Mouse (Mus musculus): Measurements from ENCODE around the gene Samm50. TPM values are rescaled to one million over a fixed set of nuclear protein-coding genes. Genes with fewer than 3 reads are reported as not detected.
"Not testable (repeated sequence)": the region's sequence is repeated elsewhere in the genome, so short reads cannot be mapped to it uniquely, and the experiment has no call there.

Gene Samm50
- 108 and 111 TPM in 2 replicates for polyA plus RNA-seq (2015; fragmentation: Nextera tagmentation; extraction: Ambion mirVana)

DNA sequence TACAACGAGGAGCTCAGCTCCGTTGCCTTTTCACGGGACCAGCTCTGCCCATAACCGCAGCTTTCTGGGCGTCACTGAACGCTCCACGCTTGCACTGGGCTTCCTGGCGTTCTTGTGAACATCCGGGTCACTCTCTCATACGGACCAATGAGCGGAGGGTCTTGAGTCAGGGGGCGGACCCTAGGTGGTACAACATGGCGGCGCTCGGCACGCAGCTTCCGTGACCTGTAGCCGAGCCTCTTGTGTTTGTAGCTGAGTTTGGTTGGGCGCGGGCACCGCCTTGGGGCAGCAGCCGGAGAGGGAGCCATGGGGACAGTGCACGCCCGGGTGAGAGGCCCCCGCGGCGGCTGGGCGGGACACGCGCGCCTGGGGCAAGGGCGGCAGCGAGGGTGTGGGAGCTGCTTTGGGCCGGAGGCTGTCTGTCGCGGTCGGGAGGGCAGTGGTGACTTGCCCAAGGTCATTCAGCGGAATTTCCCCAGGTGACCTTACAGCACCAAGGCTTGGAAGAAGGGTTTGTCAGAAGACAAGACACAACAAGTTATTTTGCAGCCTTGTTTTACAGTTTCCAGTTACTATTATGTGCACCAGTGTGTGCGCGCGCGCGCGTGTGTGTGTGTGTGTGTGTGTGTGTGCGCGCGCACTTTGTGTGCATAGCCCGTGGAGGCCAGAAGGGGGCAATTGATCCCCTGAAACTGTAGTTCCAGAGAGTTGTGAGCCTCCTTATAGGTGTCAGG, at the start of gene Samm50:
TSS of gene Samm50 (plus strand) at position 184 of the 734 bp plus-strand sequence.
- Histone ChIP-seq H3K36me3 (peaks cover 16% of the 10 kb centered on the region), H3K9ac (peak within 1 kb of the TSS; percentile 74), H3K4me3 (peak within 1 kb of the TSS; percentile 83), H3K4me2 (peak within 1 kb of the TSS; percentile 68), H3K4me1 (peaks cover 12% of the 10 kb centered on the region; the same call in 1 of the 2 replicates), H3K27ac (peak within 1 kb of the TSS; percentile 88), H3K9me3 (no peaks in the 10 kb centered on the region), H3K27me3 (no peaks in the 10 kb centered on the region)
- ATAC-seq (ENCODE audit: borderline replicate concordance, extremely low read depth, low FRiP score, low TSS enrichment), result peak; percentile 98
- 4% methylated on average over 48 of the region's 48 CpGs for WGBS

GRCm38 (mm10) chr15:84156158-84156557, 35.9 kb upstream of the Samm50 start:
- no peak for ATAC-seq (ENCODE audit: borderline replicate concordance, extremely low read depth, low FRiP score, low TSS enrichment)
- Histone ChIP-seq H3K9ac (no peak overlapping the region), H3K4me2 (no peak overlapping the region), H3K4me1 (no peaks in the 10 kb centered on the region), H3K36me3 (no peaks in the 10 kb centered on the region), H3K27me3 (no peaks in the 10 kb centered on the region), H3K4me3 (no peak overlapping the region), H3K9me3 (no peaks in the 10 kb centered on the region), H3K27ac (no peak overlapping the region)
- WGBS, result 75% methylated on average over 2 of the region's 2 CpGs

- not testable (repeated sequence) for H3K4me1 ChIP-seq; ATAC-seq (ENCODE audit: borderline replicate concordance, extremely low read depth, low FRiP score, low TSS enrichment); H3K9me3 ChIP-seq; H3K4me2 ChIP-seq; H3K27me3 ChIP-seq; H3K4me3 ChIP-seq; H3K36me3 ChIP-seq; H3K9ac ChIP-seq; H3K27ac ChIP-seq
- WGBS, result 83% methylated on average over 6 of the region's 6 CpGs
Observed at GRCm38 (mm10) chr15:84157530-84157929, 34.5 kb upstream of the Samm50 start.

GRCm38 (mm10) chr15:84161871-84162270, 30.2 kb upstream of the Samm50 start:
- Histone ChIP-seq H3K27ac (no peak overlapping the region), H3K4me3 (no peak overlapping the region), H3K4me2 (no peak overlapping the region), H3K36me3 (no peaks in the 10 kb centered on the region), H3K27me3 (no peaks in the 10 kb centered on the region), H3K9me3 (no peaks in the 10 kb centered on the region), H3K4me1 (peaks cover under 1% of the 10 kb centered on the region; the same call in 1 of the 2 replicates), H3K9ac (no peak overlapping the region)
- WGBS, result 79% methylated on average over 6 of the region's 6 CpGs
- ATAC-seq (ENCODE audit: borderline replicate concordance, extremely low read depth, low FRiP score, low TSS enrichment), result no peak

DNA sequence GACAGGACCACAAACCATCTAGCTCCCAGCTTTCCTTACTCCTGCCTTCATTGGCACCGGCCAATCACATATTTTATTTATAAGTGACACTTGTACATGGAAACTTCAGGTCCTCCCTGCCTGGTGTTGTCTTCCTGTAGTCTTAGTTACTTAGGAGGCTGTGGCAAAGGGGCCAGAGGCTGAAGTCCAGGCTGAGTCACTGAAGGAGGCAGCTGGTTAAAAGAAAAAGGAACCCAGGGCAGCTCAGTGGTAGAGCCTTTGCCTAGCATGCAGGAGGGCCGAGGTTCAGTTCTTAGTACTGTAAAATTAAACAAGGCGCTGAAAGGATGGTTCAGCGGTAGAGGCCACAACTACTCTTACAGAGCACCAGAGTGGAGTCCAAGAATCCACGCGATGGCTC, 25.2 kb upstream of the Samm50 start:
- no peak overlapping the region for H3K9ac ChIP-seq
- peaks cover 22% of the 10 kb centered on the region for H3K4me1 ChIP-seq
- H3K36me3 ChIP-seq, result no peaks in the 10 kb centered on the region
- 67% methylated on average over 6 of the region's 6 CpGs for WGBS
- H3K4me3 ChIP-seq, result no peak overlapping the region
- ATAC-seq (ENCODE audit: borderline replicate concordance, extremely low read depth, low FRiP score, low TSS enrichment), result no peak
- H3K27me3 ChIP-seq, result peaks cover 13% of the 10 kb centered on the region; the same call in 1 of the 2 replicates
- no peak overlapping the region for H3K27ac ChIP-seq
- H3K4me2 ChIP-seq, result no peak overlapping the region
- no peaks in the 10 kb centered on the region for H3K9me3 ChIP-seq

DNA sequence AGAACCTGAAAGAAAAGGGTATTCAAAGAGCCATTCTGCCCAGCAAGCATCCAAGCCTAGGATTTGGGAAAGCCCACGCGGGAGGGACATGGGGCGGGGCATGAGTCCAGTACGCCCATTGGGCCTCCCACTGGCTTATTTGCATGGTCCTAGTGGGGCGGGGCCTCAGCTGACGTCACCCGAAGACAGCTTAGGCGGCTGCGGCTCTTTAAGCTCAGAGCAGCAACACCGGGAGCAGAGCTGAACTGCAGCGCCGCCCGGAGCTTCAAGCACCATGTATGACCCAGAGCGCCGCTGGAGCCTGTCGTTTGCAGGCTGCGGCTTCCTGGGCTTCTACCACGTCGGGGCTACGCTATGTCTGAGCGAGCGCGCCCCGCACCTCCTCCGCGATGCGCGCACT, 24.4 kb upstream of the Samm50 start, which contains the start of gene Pnpla3:
TSS of gene Pnpla3 (plus strand) at position 238 of the 400 bp plus-strand sequence.
- peak within 1 kb of the TSS; percentile 99 for H3K4me2 ChIP-seq
- H3K4me1 ChIP-seq, result peaks cover 22% of the 10 kb centered on the region
- H3K4me3 ChIP-seq, result peak within 1 kb of the TSS; percentile 53
- H3K36me3 ChIP-seq, result no peaks in the 10 kb centered on the region
- H3K27me3 ChIP-seq, result peaks cover 13% of the 10 kb centered on the region; the same call in 1 of the 2 replicates
- ATAC-seq (ENCODE audit: borderline replicate concordance, extremely low read depth, low FRiP score, low TSS enrichment), result peak; percentile 98
- 0% methylated on average over 28 of the region's 28 CpGs for WGBS
- H3K9me3 ChIP-seq, result no peaks in the 10 kb centered on the region
- peak within 1 kb of the TSS; percentile 44 for H3K9ac ChIP-seq
- H3K27ac ChIP-seq, result no peak within 1 kb of the TSS

DNA sequence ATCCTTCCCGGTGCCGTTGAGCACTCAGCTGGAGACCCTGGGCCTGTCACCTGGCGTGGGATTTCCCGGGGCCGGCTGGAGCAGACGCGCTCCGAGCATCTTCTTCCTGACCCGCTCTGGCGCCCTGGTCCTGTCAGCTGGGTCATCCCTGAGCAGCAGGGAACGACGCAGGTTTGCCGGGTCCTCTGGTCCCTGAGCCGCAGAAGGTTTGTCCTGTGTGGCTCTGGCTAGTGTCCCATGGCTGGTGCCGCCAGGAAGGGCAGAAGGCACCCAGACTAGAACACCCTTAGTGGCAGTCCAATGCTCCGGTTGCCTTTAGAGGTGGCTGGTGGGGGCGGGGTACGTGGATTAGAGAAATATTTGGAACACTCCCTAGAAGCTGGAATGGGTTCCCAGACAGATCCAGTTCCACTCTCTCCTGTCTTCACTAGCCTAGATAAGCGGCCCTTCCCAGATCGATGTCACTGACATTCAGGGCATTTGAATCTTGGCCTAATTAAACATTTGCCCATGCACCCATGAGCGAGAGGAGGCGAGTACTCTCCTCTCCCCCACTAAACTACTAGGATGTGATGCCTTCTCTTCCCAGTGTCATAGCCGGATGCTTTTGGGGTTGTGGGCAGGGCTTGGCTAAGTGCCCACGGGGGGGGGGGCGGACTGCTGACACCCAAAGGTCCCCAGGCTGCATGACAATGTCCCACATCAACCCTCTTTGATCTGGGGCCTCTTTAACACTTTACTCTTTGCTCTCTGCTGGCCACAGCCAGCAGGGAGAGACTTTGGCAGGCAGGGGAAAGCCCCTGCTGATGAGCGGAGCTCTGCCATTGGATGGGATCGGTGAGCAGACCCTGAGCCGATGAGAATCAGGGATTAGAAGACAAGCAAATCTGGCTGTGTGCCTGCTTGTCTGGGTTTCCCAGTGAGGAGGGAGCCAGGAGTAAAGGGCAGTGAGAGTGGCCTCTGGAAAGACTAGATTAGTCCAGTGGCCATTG, 23.6 kb upstream of the Samm50 start:
- peak overlapping the region; percentile 99 for H3K4me2 ChIP-seq
- H3K4me1 ChIP-seq, result peaks cover 22% of the 10 kb centered on the region
- H3K9me3 ChIP-seq, result no peaks in the 10 kb centered on the region
- peak; percentile 29; the same call in 1 of the 2 replicates for ATAC-seq (ENCODE audit: borderline replicate concordance, extremely low read depth, low FRiP score, low TSS enrichment)
- H3K27ac ChIP-seq, result no peak overlapping the region
- peak overlapping the region; percentile 44 for H3K9ac ChIP-seq
- 1% methylated on average over 28 of the region's 28 CpGs for WGBS
- H3K4me3 ChIP-seq, result peak overlapping the region; percentile 53
- no peaks in the 10 kb centered on the region for H3K36me3 ChIP-seq
- peaks cover 13% of the 10 kb centered on the region; the same call in 1 of the 2 replicates for H3K27me3 ChIP-seq

DNA sequence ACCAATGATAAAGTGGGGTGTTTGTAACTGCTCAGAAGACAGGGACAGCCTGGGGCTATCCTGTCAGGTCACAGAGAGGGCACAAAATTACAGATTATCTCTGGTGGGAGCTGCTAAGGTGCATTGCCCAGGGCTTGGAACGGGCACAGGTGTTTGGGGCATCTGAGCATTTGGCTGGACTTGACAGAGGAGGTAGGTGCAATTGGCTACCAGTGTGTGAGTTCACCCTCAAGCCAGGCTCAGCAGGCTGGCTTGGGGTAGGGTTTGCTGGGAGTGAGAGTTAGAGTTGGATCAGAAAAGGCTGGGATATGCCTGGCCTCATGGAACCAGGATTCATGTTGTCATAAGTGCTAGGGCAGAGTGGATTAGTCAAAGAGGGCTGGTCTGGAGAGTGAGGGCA, 22.5 kb upstream of the Samm50 start:
- Histone ChIP-seq H3K9ac (no peak overlapping the region), H3K36me3 (no peaks in the 10 kb centered on the region), H3K27me3 (peaks cover 13% of the 10 kb centered on the region; the same call in 1 of the 2 replicates), H3K4me3 (no peak overlapping the region), H3K4me2 (no peak overlapping the region), H3K9me3 (no peaks in the 10 kb centered on the region), H3K27ac (no peak overlapping the region), H3K4me1 (peaks cover 22% of the 10 kb centered on the region)
- ATAC-seq (ENCODE audit: borderline replicate concordance, extremely low read depth, low FRiP score, low TSS enrichment), result no peak
- 75% methylated on average over 1 of the region's 1 CpGs for WGBS

GRCm38 (mm10) chr15:84171166-84171565, 20.9 kb upstream of the Samm50 start:
- H3K9ac ChIP-seq, result no peak overlapping the region
- no peaks in the 10 kb centered on the region for H3K9me3 ChIP-seq
- peaks cover 22% of the 10 kb centered on the region for H3K4me1 ChIP-seq
- ATAC-seq (ENCODE audit: borderline replicate concordance, extremely low read depth, low FRiP score, low TSS enrichment), result no peak
- 79% methylated on average over 7 of the region's 7 CpGs for WGBS
- no peaks in the 10 kb centered on the region for H3K36me3 ChIP-seq
- no peak overlapping the region for H3K4me3 ChIP-seq
- no peak overlapping the region for H3K27ac ChIP-seq
- H3K4me2 ChIP-seq, result no peak overlapping the region
- H3K27me3 ChIP-seq, result peaks cover 13% of the 10 kb centered on the region; the same call in 1 of the 2 replicates

GRCm38 (mm10) chr15:84178733-84179132, 13.3 kb upstream of the Samm50 start:
- Histone ChIP-seq H3K36me3 (no peaks in the 10 kb centered on the region), H3K9ac (no peak overlapping the region), H3K4me3 (no peak overlapping the region), H3K4me1 (0 out of 2 replicates have a peak, but pooled peaks cover under 1% of the 10 kb centered on the region), H3K9me3 (no peaks in the 10 kb centered on the region), H3K27ac (no peak overlapping the region), H3K4me2 (no peak overlapping the region), H3K27me3 (peaks cover 4% of the 10 kb centered on the region; the same call in 1 of the 2 replicates)
- WGBS, result 86% methylated on average over 9 of the region's 9 CpGs
- no peak for ATAC-seq (ENCODE audit: borderline replicate concordance, extremely low read depth, low FRiP score, low TSS enrichment)

DNA sequence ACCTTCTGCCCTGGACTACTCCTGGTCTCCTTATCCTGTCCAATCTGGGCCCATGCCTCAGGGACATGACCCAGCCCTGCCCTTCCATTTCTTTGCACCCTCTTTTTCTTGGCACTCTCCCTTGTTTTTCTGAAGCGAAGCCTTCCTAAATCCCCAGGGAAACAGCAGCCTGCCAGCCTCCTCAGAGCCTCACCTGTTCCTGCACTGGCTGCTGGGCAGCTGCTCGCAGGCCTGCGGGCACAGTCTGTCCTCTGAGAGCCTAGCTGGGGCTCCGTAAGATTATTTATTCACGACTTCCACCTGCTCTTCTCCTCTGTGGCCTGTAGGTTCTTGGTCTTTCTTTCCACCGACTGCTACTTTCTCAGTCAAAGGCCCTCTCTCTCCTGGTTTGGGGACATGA, 10.0 kb upstream of the Samm50 start:
- ATAC-seq (ENCODE audit: borderline replicate concordance, extremely low read depth, low FRiP score, low TSS enrichment), result no peak
- 48% methylated on average over 6 of the region's 6 CpGs for WGBS
- Histone ChIP-seq H3K9me3 (no peaks in the 10 kb centered on the region), H3K4me1 (0 out of 2 replicates have a peak, but pooled peaks cover 6% of the 10 kb centered on the region), H3K4me2 (no peak overlapping the region), H3K9ac (no peak overlapping the region), H3K27me3 (peaks cover 4% of the 10 kb centered on the region; the same call in 1 of the 2 replicates), H3K27ac (no peak overlapping the region), H3K36me3 (no peaks in the 10 kb centered on the region), H3K4me3 (no peak overlapping the region)
